ENCODE assay signal across 31 mouse cellular contexts in the genomic region with DNA sequence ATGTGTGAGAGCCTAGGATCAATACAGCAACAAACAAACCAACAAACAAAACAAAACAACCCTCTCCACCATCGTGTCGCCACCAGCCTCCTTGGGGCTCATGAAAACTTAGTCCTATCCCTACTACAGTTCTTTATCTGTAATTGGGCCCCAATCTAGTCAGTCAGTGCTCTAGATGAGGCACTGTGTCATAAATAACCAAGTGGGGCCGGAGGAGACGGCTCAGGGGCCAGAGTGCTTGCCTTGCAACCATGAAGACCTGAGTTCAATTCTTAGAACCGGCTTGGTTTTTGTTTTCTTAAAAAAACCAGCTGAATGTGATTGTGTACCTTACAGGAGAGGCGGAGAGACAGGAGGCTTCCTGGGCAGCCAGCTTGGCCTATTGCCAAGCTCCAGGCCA. TPM values are rescaled to one million over a fixed set of nuclear protein-coding genes. Genes with fewer than 3 reads are reported as not detected.
DNase-seq lines count a peak whose midpoint lies in the region; ATAC-seq and TF ChIP-seq lines count a peak whose summit lies in the region.
"Had no signal": no experiment of that assay in that cellular context is flagged by ENCODE, and none has a peak within 500 bp of the region (broad histone marks: within the 10 kb centered on the region; RNA-seq: fewer than 3 reads in every experiment).

No protein-coding gene starts in this region.

- peak overlapping the region; percentile 77 for H3K4me3 ChIP-seq in G1E (ENCODE audit: low read depth, low read length)
- H3K4me3 ChIP-seq in liver, embryonic 11.5 days (ENCODE audit: low read depth, low read length) = 0 out of 2 replicates have a peak overlapping the region, but pooled peaks have one; percentile 7
- no peak overlapping the region for H3K4me3 ChIP-seq in liver, embryonic 14.5 days (ENCODE audit: insufficient read depth in 1 of 2, low read depth in 2 of 2, low read length in 2 of 2)
- H3K4me3 ChIP-seq in forebrain, embryonic 16.5 days (replicated peaks; ENCODE audit: low read length) = no peak overlapping the region
- H3K4me3 ChIP-seq in heart, adult 2 months = no peak overlapping the region
- H3K4me3 ChIP-seq: embryonic facial prominence, embryonic 12.5 days; embryonic facial prominence, embryonic 15.5 days; heart, embryonic 10.5 days; heart, embryonic 13.5 days had no signal

- peaks cover 42% of the 10 kb centered on the region for H3K36me3 ChIP-seq in G1E (replicated peaks)
- no peaks in the 10 kb centered on the region for H3K36me3 ChIP-seq in liver, embryonic 11.5 days (ENCODE audit: control insufficient read depth, insufficient read depth, low read length)
- H3K36me3 ChIP-seq in liver, embryonic 14.5 days (replicated peaks; ENCODE audit: control insufficient read depth, insufficient read depth, low read depth) = no peaks in the 10 kb centered on the region
- H3K36me3 ChIP-seq in forebrain, embryonic 16.5 days (ENCODE audit: control insufficient read depth, insufficient read depth) = no peaks in the 10 kb centered on the region
- H3K36me3 ChIP-seq in heart, adult 2 months (ENCODE audit: control insufficient read depth, insufficient read depth, low read length) = no peaks in the 10 kb centered on the region
- H3K36me3 ChIP-seq: embryonic facial prominence, embryonic 12.5 days; embryonic facial prominence, embryonic 15.5 days; heart, embryonic 10.5 days; heart, embryonic 13.5 days had no signal

- DNase-seq in G1E (ENCODE audit: low spot score) = no peak
- no peak for DNase-seq in liver, embryonic 11.5 days (ENCODE audit: low spot score)
- DNase-seq in liver, embryonic 14.5 days (ENCODE audit: low read depth in 3 of 3, low spot score in 3 of 3) = no peak
- DNase-seq in kidney, adult 11 months = no peak
- no peak for DNase-seq in heart, adult 2 months
- DNase-seq: adrenal gland, adult 2 months; adrenal gland, postnatal 14 days; cerebellum, adult 11 months; cerebellum, adult 2 months; cerebellum, adult 9-11 months; cerebellum, postnatal 25 days; gastrocnemius, postnatal 25 days; heart, adult 18-20 months; heart, postnatal 14 days; heart, postnatal 4 days had no signal

- no peak for TF ChIP-seq POLR2A in heart, adult 2 months (IDR thresholded peaks at IDR 0.05; ENCODE audit: insufficient read depth, low read depth, low read length)

- H3K9me3 ChIP-seq in G1E (replicated peaks) = peaks cover 23% of the 10 kb centered on the region
- no peaks in the 10 kb centered on the region for H3K9me3 ChIP-seq in liver, embryonic 11.5 days (ENCODE audit: control insufficient read depth, low read length)
- H3K9me3 ChIP-seq in liver, embryonic 14.5 days (ENCODE audit: control insufficient read depth, low read length) = no peaks in the 10 kb centered on the region
- no peaks in the 10 kb centered on the region for H3K9me3 ChIP-seq in forebrain, embryonic 16.5 days (ENCODE audit: control insufficient read depth, low read length)
- H3K9me3 ChIP-seq: embryonic facial prominence, embryonic 12.5 days; embryonic facial prominence, embryonic 15.5 days; heart, embryonic 10.5 days; heart, embryonic 13.5 days had no signal

- no peaks in the 10 kb centered on the region for H3K79me2 ChIP-seq in heart, adult 2 months (replicated peaks; ENCODE audit: control insufficient read depth, insufficient read depth, low read length)

- peak overlapping the region; percentile 54 for H3K4me2 ChIP-seq in liver, embryonic 11.5 days
- peak overlapping the region; percentile 32 for H3K4me2 ChIP-seq in liver, embryonic 14.5 days (ENCODE audit: low read depth)
- no peak overlapping the region for H3K4me2 ChIP-seq in forebrain, embryonic 16.5 days (ENCODE audit: low read length)
- H3K4me2 ChIP-seq: embryonic facial prominence, embryonic 12.5 days; embryonic facial prominence, embryonic 15.5 days; heart, embryonic 13.5 days; hindbrain, embryonic 14.5 days had no signal

- 56% methylated on average over 6 of the region's 6 CpGs for WGBS in liver, embryonic 11.5 days
- WGBS in liver, embryonic 14.5 days (ENCODE audit: insufficient replicate concordance) = 20% methylated on average over 6 of the region's 6 CpGs
- 49% methylated on average over 6 of the region's 6 CpGs for WGBS in forebrain, embryonic 16.5 days
- 63% methylated on average over 6 of the region's 6 CpGs for WGBS in heart, adult 2 months

- no peaks in the 10 kb centered on the region; the same call in 1 of the 2 replicates for H3K27me3 ChIP-seq in G1E (ENCODE audit: insufficient read depth, low read length)
- H3K27me3 ChIP-seq in liver, embryonic 11.5 days (replicated peaks; ENCODE audit: control insufficient read depth, insufficient read depth, low read length) = no peaks in the 10 kb centered on the region
- H3K27me3 ChIP-seq in liver, embryonic 14.5 days (ENCODE audit: control insufficient read depth, insufficient read depth, low read length) = no peaks in the 10 kb centered on the region
- no peaks in the 10 kb centered on the region for H3K27me3 ChIP-seq in forebrain, embryonic 16.5 days (replicated peaks; ENCODE audit: control insufficient read depth, insufficient read depth, low read length)
- no peaks in the 10 kb centered on the region for H3K27me3 ChIP-seq in heart, adult 2 months (ENCODE audit: control insufficient read depth, insufficient read depth, low read length)
- H3K27me3 ChIP-seq: embryonic facial prominence, embryonic 12.5 days; embryonic facial prominence, embryonic 15.5 days; heart, embryonic 13.5 days had no signal

- no peak for ATAC-seq in G1E (ENCODE audit: extremely low read depth, insufficient number of reproducible peaks, low FRiP score, poor library complexity, severe bottlenecking)
- ATAC-seq in liver, embryonic 11.5 days (replicated peaks; ENCODE audit: low FRiP score) = peak; percentile 66; the same call in 1 of the 2 replicates
- ATAC-seq in liver, embryonic 14.5 days (ENCODE audit: insufficient read depth) = peak; percentile 68
- ATAC-seq in forebrain, embryonic 16.5 days = no peak
- ATAC-seq: CD4-positive, CD25-positive, alpha-beta regulatory T cell, adult 4 months; forebrain, embryonic 14.5 days had no signal

- intact Hi-C loops in heart, adult 2 months (cut with DNase I) = no loop called here

- H3K9ac ChIP-seq in liver, embryonic 11.5 days (ENCODE audit: low read depth, low read length) = peak overlapping the region; percentile 48
- H3K9ac ChIP-seq in liver, embryonic 14.5 days (replicated peaks) = peak overlapping the region; percentile 50
- H3K9ac ChIP-seq in forebrain, embryonic 16.5 days (replicated peaks; ENCODE audit: low read depth, low read length) = no peak overlapping the region
- no peak overlapping the region for H3K9ac ChIP-seq in heart, adult 2 months (ENCODE audit: low read depth, low read length)
- H3K9ac ChIP-seq: embryonic facial prominence, embryonic 12.5 days; embryonic facial prominence, embryonic 15.5 days; heart, embryonic 13.5 days; hindbrain, embryonic 14.5 days had no signal

- peaks cover 60% of the 10 kb centered on the region for H3K4me1 ChIP-seq in G1E (ENCODE audit: insufficient read depth, low read depth, low read length)
- H3K4me1 ChIP-seq in liver, embryonic 11.5 days (replicated peaks; ENCODE audit: control insufficient read depth, insufficient read depth, low read length) = peaks cover 43% of the 10 kb centered on the region
- peaks cover 33 to 45% of the 10 kb centered on the region in 2 experiments for H3K4me1 ChIP-seq in liver, embryonic 14.5 days (replicated peaks; ENCODE audit: control insufficient read depth in 2 of 2, insufficient read depth in 2 of 2, low read length in 1 of 2)
- H3K4me1 ChIP-seq in forebrain, embryonic 16.5 days (replicated peaks; ENCODE audit: control insufficient read depth, insufficient read depth, low read length) = no peaks in the 10 kb centered on the region
- H3K4me1 ChIP-seq in heart, adult 2 months (ENCODE audit: control insufficient read depth, insufficient read depth, low read length) = no peaks in the 10 kb centered on the region
- H3K4me1 ChIP-seq: embryonic facial prominence, embryonic 12.5 days; embryonic facial prominence, embryonic 15.5 days; heart, embryonic 13.5 days had no signal

- peak overlapping the region; percentile 64 for H3K27ac ChIP-seq in liver, embryonic 11.5 days (ENCODE audit: low read depth, low read length)
- peak overlapping the region; percentile 27; the same call in 1 of the 2 replicates for H3K27ac ChIP-seq in liver, embryonic 14.5 days
- H3K27ac ChIP-seq in forebrain, embryonic 16.5 days (ENCODE audit: low read length) = no peak overlapping the region
- no peak overlapping the region for H3K27ac ChIP-seq in heart, adult 2 months
- H3K27ac ChIP-seq: embryonic facial prominence, embryonic 12.5 days; embryonic facial prominence, embryonic 15.5 days; heart, embryonic 10.5 days; heart, embryonic 13.5 days; hindbrain, embryonic 14.5 days had no signal

- TF ChIP-seq CTCF in G1E (IDR thresholded peaks at IDR 0.05; ENCODE audit: low read depth, low read length) = no peak
- no peak for TF ChIP-seq CTCF in liver, embryonic 14.5 days (IDR thresholded peaks at IDR 0.05; ENCODE audit: low read depth)
- TF ChIP-seq CTCF in heart, adult 2 months (IDR thresholded peaks at IDR 0.05) = no peak

- no peak for TF ChIP-seq EP300 in liver, embryonic 14.5 days (IDR thresholded peaks at IDR 0.05; ENCODE audit: low read depth)
- TF ChIP-seq EP300 in heart, adult 2 months (IDR thresholded peaks at IDR 0.05; ENCODE audit: insufficient read depth, low read depth, low read length) = no peak

RNA-seq across cellular contexts. Expression of gene Il4, which starts 3.3 kb away (rescaled TPM):
- 35.8 and 40.6 TPM in 2 replicates for total RNA-seq in G1E (2014; fragmentation: Nextera tagmentation)
- total RNA-seq in G1E (2017) = 87.7 and 99.1 TPM in 2 replicates
- 0.43 and 1.0 TPM in 2 replicates for polyA plus RNA-seq in G1E (2012)
- 1.9 and 3.2 TPM in 2 replicates for polyA plus RNA-seq in liver, embryonic 11.5 days (2014; fragmentation: Nextera tagmentation; extraction: Ambion mirVana)
- polyA plus RNA-seq in liver, embryonic 14.5 days (2012; rRNA removed) = 0.26 and 0.27 TPM in 2 replicates
- 0.61 and 0.73 TPM in 2 replicates for polyA plus RNA-seq in liver, embryonic 14.5 days (2014; fragmentation: Nextera tagmentation; extraction: Ambion mirVana)
- polyA plus RNA-seq in forebrain, embryonic 16.5 days (2015; fragmentation: Nextera tagmentation; extraction: Ambion mirVana) = 3.0 and 4.7 TPM in 2 replicates
- not detected for total RNA-seq in heart, adult 2 months (2021)
- 0.27 TPM in 1 of 2 replicates, not detected in the other for polyA plus RNA-seq in heart, adult 2 months (2012; rRNA removed)
- total RNA-seq: adrenal gland, adult 2 months; adrenal gland, postnatal 14 days; adrenal gland, postnatal 4 days; ES-E14; gastrocnemius, adult 8-10 months; gastrocnemius, postnatal 25 days; heart, adult 18-20 months; heart, postnatal 14 days; heart, postnatal 4 days had no signal
- polyA plus RNA-seq: adrenal gland, adult 2 months; C2C12; cerebellum, adult 2 months; gonadal fat pad, adult 2 months had no signal

RNA-seq across cellular contexts. Expression of gene Il13, which starts 19.3 kb away (rescaled TPM):
- total RNA-seq in G1E (2014; fragmentation: Nextera tagmentation) (0.63 TPM in 1 of 2 replicates, not detected in the other), G1E (2017) (3.2 and 4.7 TPM in 2 replicates)
- not detected in 2 replicates for polyA plus RNA-seq in G1E (2012)
- not detected in 2 replicates for polyA plus RNA-seq in liver, embryonic 11.5 days (2014; fragmentation: Nextera tagmentation; extraction: Ambion mirVana)
- polyA plus RNA-seq in liver, embryonic 14.5 days (2012; rRNA removed) = 0.04 TPM in 1 of 2 replicates, not detected in the other
- not detected in 2 replicates for polyA plus RNA-seq in liver, embryonic 14.5 days (2014; fragmentation: Nextera tagmentation; extraction: Ambion mirVana)
- not detected in 2 replicates for polyA plus RNA-seq in forebrain, embryonic 16.5 days (2015; fragmentation: Nextera tagmentation; extraction: Ambion mirVana)
- total RNA-seq in heart, adult 2 months (2021) = not detected
- not detected in 2 replicates for polyA plus RNA-seq in heart, adult 2 months (2012; rRNA removed)
- total RNA-seq: adrenal gland, adult 2 months; adrenal gland, postnatal 14 days; adrenal gland, postnatal 4 days; common myeloid progenitor, adult 5-6 weeks; ES-E14; gastrocnemius, adult 8-10 months; gastrocnemius, postnatal 25 days; heart, adult 18-20 months; heart, postnatal 14 days; heart, postnatal 4 days had no signal
- polyA plus RNA-seq: adrenal gland, adult 2 months; C2C12; CD4-positive, CD25-positive, alpha-beta regulatory T cell, adult 4 months; cerebellum, adult 2 months; embryonic facial prominence, embryonic 12.5 days; embryonic facial prominence, embryonic 15.5 days; forebrain, embryonic 11.5 days; forebrain, embryonic 14.5 days; heart, embryonic 10.5 days; heart, embryonic 13.5 days; hindbrain, embryonic 11.5 days; hindbrain, embryonic 14.5 days had no signal

RNA-seq across cellular contexts. Expression of gene Kif3a, which starts 48.0 kb away (rescaled TPM):
- 20.2 and 22.3 TPM in 2 replicates for total RNA-seq in G1E (2014; fragmentation: Nextera tagmentation)
- total RNA-seq in G1E (2017) = 25.7 and 27.5 TPM in 2 replicates
- polyA plus RNA-seq in G1E (2012) = 11.2 and 12.0 TPM in 2 replicates
- 22.3 and 27.4 TPM in 2 replicates for polyA plus RNA-seq in liver, embryonic 11.5 days (2014; fragmentation: Nextera tagmentation; extraction: Ambion mirVana)
- 2.1 and 3.3 TPM in 2 replicates for polyA plus RNA-seq in liver, embryonic 14.5 days (2012; rRNA removed)
- polyA plus RNA-seq in liver, embryonic 14.5 days (2014; fragmentation: Nextera tagmentation; extraction: Ambion mirVana) = 6.4 and 7.7 TPM in 2 replicates
- 268 and 295 TPM in 2 replicates for polyA plus RNA-seq in forebrain, embryonic 16.5 days (2015; fragmentation: Nextera tagmentation; extraction: Ambion mirVana)
- 1 to 10 TPM; 7.9 to 8.2 TPM for total RNA-seq in heart, adult 2 months (2021)
- 4.9 and 9.0 TPM in 2 replicates for polyA plus RNA-seq in heart, adult 2 months (2012; rRNA removed)

Comparison
In these comparisons a context has a peak if more than half of its experiments do, and no peak if none do; other contexts are left out.
1. H3K4me3 ChIP-seq: peak in G1E (single experiment) and liver, embryonic 11.5 days (single experiment); none in liver, embryonic 14.5 days (0 of 2), forebrain, embryonic 16.5 days (single experiment) and heart, adult 2 months (single experiment).
2. ATAC-seq: peak in liver, embryonic 11.5 days (single experiment) and liver, embryonic 14.5 days (single experiment); none in G1E (single experiment) and forebrain, embryonic 16.5 days (single experiment).
3. H3K27ac ChIP-seq: peak in liver, embryonic 11.5 days (single experiment) and liver, embryonic 14.5 days (single experiment); none in forebrain, embryonic 16.5 days (single experiment) and heart, adult 2 months (single experiment).
4. H3K9ac ChIP-seq: peak in liver, embryonic 11.5 days (single experiment) and liver, embryonic 14.5 days (single experiment); none in forebrain, embryonic 16.5 days (single experiment) and heart, adult 2 months (single experiment).